Mouse (Mus musculus): ENCODE data around the gene Lyrm4. TPM values are rescaled to one million over a fixed set of nuclear protein-coding genes. Genes with fewer than 3 reads are reported as not detected.
A peak's percentile ranks its signal among the peaks of the same experiment; 100 is the strongest.

Lyrm4 gene
- polyA plus RNA-seq, 1 experiment: 2.6 TPM

GRCm38 (mm10) chr13:36149175-36149939, 32.0 kb upstream of the Lyrm4 start:
- H3K4me1 ChIP-seq (ENCODE audit: control insufficient read depth, insufficient read depth, insufficient read length, low read length): peaks cover 10% of the 10 kb centered on the region; the same call in 1 of the 2 replicates
- no peaks in the 10 kb centered on the region for H3K36me3 ChIP-seq (ENCODE audit: control insufficient read depth, insufficient read depth, low read length)
- H3K27me3 ChIP-seq (ENCODE audit: control insufficient read depth, insufficient read depth, low read length): no peaks in the 10 kb centered on the region
- no peak overlapping the region for H3K4me3 ChIP-seq (ENCODE audit: low read depth, low read length)
- no peak for TF ChIP-seq CTCF (IDR thresholded peaks at IDR 0.05; ENCODE audit: extremely low read depth, insufficient read length, insufficient replicate concordance, low read depth, low read length)
- TF ChIP-seq POLR2A (IDR thresholded peaks at IDR 0.05; ENCODE audit: low read depth, low read length): no peak
- peak overlapping the region; percentile 85 for H3K27ac ChIP-seq (ENCODE audit: insufficient read depth, low read depth, low read length)
- 20% methylated on average over 6 of the region's 6 CpGs for WGBS

- peaks cover 10% of the 10 kb centered on the region; the same call in 1 of the 2 replicates for H3K4me1 ChIP-seq (ENCODE audit: control insufficient read depth, insufficient read depth, insufficient read length, low read length)
- H3K27me3 ChIP-seq (ENCODE audit: control insufficient read depth, insufficient read depth, low read length): no peaks in the 10 kb centered on the region
- 49% methylated on average over 1 of the region's 1 CpGs for WGBS
- no peaks in the 10 kb centered on the region for H3K36me3 ChIP-seq (ENCODE audit: control insufficient read depth, insufficient read depth, low read length)
- no peak overlapping the region for H3K4me3 ChIP-seq (ENCODE audit: low read depth, low read length)
- no peak for TF ChIP-seq CTCF (IDR thresholded peaks at IDR 0.05; ENCODE audit: extremely low read depth, insufficient read length, insufficient replicate concordance, low read depth, low read length)
- no peak for TF ChIP-seq POLR2A (IDR thresholded peaks at IDR 0.05; ENCODE audit: low read depth, low read length)
- no peak overlapping the region for H3K27ac ChIP-seq (ENCODE audit: insufficient read depth, low read depth, low read length)
Observed at GRCm38 (mm10) chr13:36145601-36146000, 28.3 kb upstream of the Lyrm4 start.

- Histone ChIP-seq H3K4me1 (ENCODE audit: control insufficient read depth, insufficient read depth, insufficient read length, low read length) (peaks cover 5% of the 10 kb centered on the region; the same call in 1 of the 2 replicates), H3K4me3 (ENCODE audit: low read depth, low read length) (no peak overlapping the region), H3K36me3 (ENCODE audit: control insufficient read depth, insufficient read depth, low read length) (no peaks in the 10 kb centered on the region), H3K27me3 (ENCODE audit: control insufficient read depth, insufficient read depth, low read length) (no peaks in the 10 kb centered on the region), H3K27ac (ENCODE audit: insufficient read depth, low read depth, low read length) (peak overlapping the region; percentile 28; the same call in 1 of the 2 replicates)
- TF ChIP-seq POLR2A (IDR thresholded peaks at IDR 0.05; ENCODE audit: low read depth, low read length): no peak
- 30% methylated on average over 5 of the region's 5 CpGs for WGBS
Observed at GRCm38 (mm10) chr13:36140247-36141016, 23.1 kb upstream of the Lyrm4 start.

- Histone ChIP-seq H3K4me1 (ENCODE audit: control insufficient read depth, insufficient read depth, insufficient read length, low read length) (peaks cover 5% of the 10 kb centered on the region; the same call in 1 of the 2 replicates), H3K27me3 (ENCODE audit: control insufficient read depth, insufficient read depth, low read length) (no peaks in the 10 kb centered on the region), H3K36me3 (ENCODE audit: control insufficient read depth, insufficient read depth, low read length) (no peaks in the 10 kb centered on the region; the same call in 1 of the 2 replicates), H3K27ac (ENCODE audit: insufficient read depth, low read depth, low read length) (peak overlapping the region; percentile 50), H3K4me3 (ENCODE audit: low read depth, low read length) (no peak overlapping the region)
- 27% methylated on average over 5 of the region's 5 CpGs for WGBS
- TF ChIP-seq POLR2A (IDR thresholded peaks at IDR 0.05; ENCODE audit: low read depth, low read length) (no peak), CTCF (IDR thresholded peaks at IDR 0.05; ENCODE audit: extremely low read depth, insufficient read length, insufficient replicate concordance, low read depth, low read length) (no peak)
Observed at GRCm38 (mm10) chr13:36139703-36140102, 22.4 kb upstream of the Lyrm4 start.

DNA sequence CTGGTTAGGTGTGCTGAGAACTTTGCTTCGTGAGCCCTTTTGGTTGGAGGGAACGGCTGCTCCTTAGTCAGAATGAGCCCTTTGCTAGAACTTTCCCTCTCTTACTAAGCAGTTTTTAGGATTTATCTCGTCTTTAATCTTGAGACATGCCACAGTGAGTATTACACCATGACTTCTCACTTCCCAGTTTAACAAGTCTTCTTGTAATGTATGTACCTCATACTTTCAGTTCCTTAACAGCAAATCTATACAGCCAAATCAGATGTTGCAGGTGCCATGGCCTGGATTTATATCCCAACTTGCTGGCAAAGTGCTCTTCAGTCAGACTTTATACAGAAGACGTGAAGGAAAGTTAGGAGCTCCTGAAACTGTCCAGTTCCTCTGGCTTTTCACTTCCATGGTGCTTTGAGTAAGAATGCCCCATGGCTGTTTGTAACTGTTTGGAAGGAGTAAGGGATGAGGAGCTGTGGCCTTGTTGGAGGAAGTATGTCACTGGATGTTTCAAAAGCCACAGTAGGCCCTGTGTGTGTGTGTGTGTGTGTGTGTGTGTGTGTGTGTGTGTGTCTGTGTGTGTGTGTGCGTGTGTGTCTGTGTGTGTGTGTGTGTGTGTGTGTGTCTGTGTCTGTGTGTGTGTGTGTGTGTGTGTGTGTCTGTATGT, 14.8 kb upstream of the Lyrm4 start:
- H3K4me1 ChIP-seq (ENCODE audit: control insufficient read depth, insufficient read depth, insufficient read length, low read length): peaks cover 2% of the 10 kb centered on the region; the same call in 1 of the 2 replicates
- H3K27ac ChIP-seq (ENCODE audit: insufficient read depth, low read depth, low read length): no peak overlapping the region
- 64% methylated on average over 5 of the region's 5 CpGs for WGBS
- H3K36me3 ChIP-seq (ENCODE audit: control insufficient read depth, insufficient read depth, low read length): peaks cover 2% of the 10 kb centered on the region; the same call in 1 of the 2 replicates
- TF ChIP-seq CTCF (IDR thresholded peaks at IDR 0.05; ENCODE audit: extremely low read depth, insufficient read length, insufficient replicate concordance, low read depth, low read length) (no peak), POLR2A (IDR thresholded peaks at IDR 0.05; ENCODE audit: low read depth, low read length) (no peak)
- no peak overlapping the region for H3K4me3 ChIP-seq (ENCODE audit: low read depth, low read length)
- no peaks in the 10 kb centered on the region for H3K27me3 ChIP-seq (ENCODE audit: control insufficient read depth, insufficient read depth, low read length)

- H3K36me3 ChIP-seq (ENCODE audit: control insufficient read depth, insufficient read depth, low read length): peaks cover 2% of the 10 kb centered on the region; the same call in 1 of the 2 replicates
- WGBS: 85% methylated on average over 5 of the region's 5 CpGs
- TF ChIP-seq POLR2A (IDR thresholded peaks at IDR 0.05; ENCODE audit: low read depth, low read length): no peak
- TF ChIP-seq CTCF (IDR thresholded peaks at IDR 0.05; ENCODE audit: extremely low read depth, insufficient read length, insufficient replicate concordance, low read depth, low read length): no peak
Observed at GRCm38 (mm10) chr13:36131401-36131800, 14.1 kb upstream of the Lyrm4 start.

More at GRCm38 (mm10) chr13:36131401-36131800, 14.1 kb upstream of the Lyrm4 start:
- no peak overlapping the region for H3K27ac ChIP-seq (ENCODE audit: insufficient read depth, low read depth, low read length)
- H3K27me3 ChIP-seq (ENCODE audit: control insufficient read depth, insufficient read depth, low read length): no peaks in the 10 kb centered on the region
- no peak overlapping the region for H3K4me3 ChIP-seq (ENCODE audit: low read depth, low read length)
- peaks cover 2% of the 10 kb centered on the region; the same call in 1 of the 2 replicates for H3K4me1 ChIP-seq (ENCODE audit: control insufficient read depth, insufficient read depth, insufficient read length, low read length)
